Mouse (Mus musculus): ENCODE measurements around the gene Psma5.

DNA sequence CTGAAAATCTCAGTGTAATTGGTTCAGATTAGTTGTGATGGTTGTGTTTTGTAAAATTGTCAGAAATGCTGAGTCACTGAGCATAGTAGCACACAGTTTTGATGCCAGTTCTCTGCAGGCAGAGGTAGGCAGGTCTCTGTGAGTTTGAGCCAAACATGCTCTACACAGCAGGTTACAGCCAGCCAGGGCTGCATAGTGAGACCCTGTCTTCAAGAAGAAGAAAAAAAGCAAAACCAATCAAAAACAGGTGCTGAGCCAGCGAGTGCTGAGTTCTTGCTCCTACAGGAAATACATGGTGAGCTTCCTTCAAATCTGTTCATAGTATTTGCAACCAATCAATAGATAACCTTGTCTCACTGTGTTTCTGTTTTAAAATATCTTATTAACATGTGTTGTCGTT is 61.8 kb downstream of the Psma5 start:
- TF ChIP-seq CTCF (IDR thresholded peaks at IDR 0.05; ENCODE audit: borderline replicate concordance, insufficient read depth, low read length), result no peak
- no peak for TF ChIP-seq POLR2A (IDR thresholded peaks at IDR 0.05; ENCODE audit: low read depth, low read length)
